Mouse (Mus musculus) limb, embryonic 14.5 days (tissue): ENCODE measurements around the gene Gltp. TPM values are rescaled to one million over a fixed set of nuclear protein-coding genes. Genes with fewer than 3 reads are reported as not detected.

Experiments
- ATAC-seq: fragments of 200-750 bp; cut with Nextera tagmentation; 2 replicates; pipeline ENCODE4 v1.8.0; 2017; ENCODE audit warnings: low read depth, moderate number of reproducible peaks, moderate TSS enrichment; ENCODE audit not compliant: low FRiP score
- DNase-seq: peaks from one replicate; pipeline ENCODE4 v3.0.0-alpha.2; 2015; ENCODE audit warnings: low spot score
- H3K27ac ChIP-seq: fragments of 300-500 bp; sonication (generic); replicated peaks from 2 replicates; pipeline ENCODE4 v1.5.1; 2014; ENCODE audit warnings: low read depth, mild to moderate bottlenecking, low read length, moderate library complexity, mixed read lengths
- H3K27me3 ChIP-seq: fragments of 300-500 bp; sonication (generic); 2 replicates; pipeline ENCODE4 v1.6.1; 2014; ENCODE audit warnings: low read length, mixed read lengths; ENCODE audit not compliant: control insufficient read depth, insufficient read depth
- H3K36me3 ChIP-seq: fragments of 300-500 bp; sonication (generic); 2 replicates; pipeline ENCODE4 v1.6.1; 2014; ENCODE audit warnings: mild to moderate bottlenecking, low read length, moderate library complexity, mixed read lengths; ENCODE audit not compliant: control insufficient read depth, insufficient read depth
- H3K4me1 ChIP-seq: fragments of 300-500 bp; sonication (generic); 2 replicates; pipeline ENCODE4 v1.6.1; 2014; ENCODE audit warnings: antibody characterized with exemption, low read length, mixed read lengths; ENCODE audit not compliant: control insufficient read depth, insufficient read depth
- H3K4me2 ChIP-seq: fragments of 300-500 bp; sonication (generic); replicated peaks from 2 replicates; pipeline ENCODE4 v1.6.1; 2014; ENCODE audit warnings: low read depth, mild to moderate bottlenecking, low read length, moderate library complexity; ENCODE audit not compliant: severe bottlenecking
- H3K4me3 ChIP-seq: fragments of 300-500 bp; sonication (generic); replicated peaks from 2 replicates; pipeline ENCODE4 v1.5.1; 2014; ENCODE audit warnings: low read length
- H3K9ac ChIP-seq: fragments of 300-500 bp; sonication (generic); 2 replicates; pipeline ENCODE4 v1.6.1; 2014; ENCODE audit warnings: mild to moderate bottlenecking, low read depth, low read length, moderate library complexity; ENCODE audit not compliant: severe bottlenecking
- H3K9me3 ChIP-seq: fragments of 300-500 bp; sonication (generic); 2 replicates; pipeline ENCODE4 v1.6.1; 2016; ENCODE audit warnings: low read length; ENCODE audit not compliant: control insufficient read depth
- POLR2A ChIP-seq: fragments of 200-500 bp; IDR thresholded peaks from 2 replicates; pipeline ENCODE4 v1.8.0; 2012; ENCODE audit warnings: inconsistent platforms, mild to moderate bottlenecking, moderate library complexity, borderline replicate concordance; ENCODE audit not compliant: insufficient read depth, insufficient read length; ENCODE audit errors: extremely low read depth
- WGBS: fragments of 180-500 bp; shearing (Covaris S2); extraction: QIAGEN DNeasy Blood & Tissue Kit; methylation state at CpG from one replicate; pipeline ENCODE4 v1.1.7; 2014; 5-methylcytosine and 5-hydroxymethylcytosine counted together
- polyA plus RNA-seq, 2 experiments: library from polyadenylated mRNA; depleted of rRNA in 1 of 2; stranded (reverse) in 1 of 2; unstranded in 1 of 2; fragments of >200 nt; fragmentation: Nextera tagmentation in 1 of 2; extraction: Ambion mirVana in 1 of 2; gene quantifications; 2 replicates each; pipeline versions ENCODE4 v1.2.1 to v1.2.3; 2012 to 2014

Gene Gltp
- polyA plus RNA-seq, 2 experiments: 132 to 289 TPM

GRCm38 (mm10) chr5:114714551-114714950, 23.8 kb upstream of the Gltp start:
- H3K9ac ChIP-seq: no peak overlapping the region
- peaks cover 93% of the 10 kb centered on the region for H3K36me3 ChIP-seq
- no peak overlapping the region for H3K27ac ChIP-seq
- ATAC-seq: no peak
- H3K4me1 ChIP-seq: no peaks in the 10 kb centered on the region
- H3K27me3 ChIP-seq: no peaks in the 10 kb centered on the region
- H3K4me2 ChIP-seq: no peak overlapping the region
- H3K4me3 ChIP-seq: no peak overlapping the region
- 93% methylated on average over 16 of the region's 18 CpGs for WGBS
- TF ChIP-seq POLR2A: no peak
- H3K9me3 ChIP-seq: no peaks in the 10 kb centered on the region
- DNase-seq: no peak

GRCm38 (mm10) chr5:114709357-114709756, 18.6 kb upstream of the Gltp start:
- no peak for DNase-seq
- Histone ChIP-seq H3K4me2 (no peak overlapping the region), H3K27me3 (no peaks in the 10 kb centered on the region), H3K4me1 (peaks cover 6% of the 10 kb centered on the region), H3K4me3 (no peak overlapping the region), H3K9me3 (no peaks in the 10 kb centered on the region), H3K36me3 (peaks cover 46% of the 10 kb centered on the region), H3K9ac (no peak overlapping the region), H3K27ac (no peak overlapping the region)
- 95% methylated on average over 21 of the region's 21 CpGs for WGBS
- TF ChIP-seq POLR2A: no peak
- no peak for ATAC-seq

- TF ChIP-seq POLR2A: no peak
- H3K36me3 ChIP-seq: peaks cover 37% of the 10 kb centered on the region
- peak overlapping the region; percentile 76; the same call in 1 of the 2 replicates for H3K9ac ChIP-seq
- H3K4me2 ChIP-seq: peak overlapping the region; percentile 78
- peak overlapping the region; percentile 87 for H3K4me3 ChIP-seq
- H3K9me3 ChIP-seq: no peaks in the 10 kb centered on the region
- H3K27me3 ChIP-seq: no peaks in the 10 kb centered on the region
- whole genome bisulfite sequencing: 52% methylated on average over 15 of the region's 15 CpGs
- DNase-seq (no peak), ATAC-seq (no peak)
- peaks cover 6% of the 10 kb centered on the region for H3K4me1 ChIP-seq
- no peak overlapping the region for H3K27ac ChIP-seq
Observed at GRCm38 (mm10) chr5:114708491-114708890, 17.7 kb upstream of the Gltp start.

GRCm38 (mm10) chr5:114707265-114708068, 16.7 kb upstream of the Gltp start, which contains the start of gene Tchp:
Gene Tchp, plus strand, starts transcription at chr5:114707760.
- Histone ChIP-seq H3K9ac (peak within 1 kb of the TSS; percentile 76), H3K9me3 (no peaks in the 10 kb centered on the region), H3K4me2 (peak within 1 kb of the TSS; percentile 78), H3K4me3 (peak within 1 kb of the TSS; percentile 87), H3K36me3 (peaks cover 29% of the 10 kb centered on the region), H3K27ac (no peak within 1 kb of the TSS), H3K27me3 (no peaks in the 10 kb centered on the region), H3K4me1 (peaks cover 6% of the 10 kb centered on the region)
- WGBS: 3% methylated on average over 43 of the region's 49 CpGs
- DNase-seq (peak; percentile 94), ATAC-seq (peak; percentile 81)
- TF ChIP-seq POLR2A: 0 out of 2 replicates have a peak, but pooled peaks have one; percentile 22

- no peak for TF ChIP-seq POLR2A
Observed at GRCm38 (mm10) chr5:114702403-114703392, 11.9 kb upstream of the Gltp start.

More at GRCm38 (mm10) chr5:114702403-114703392, 11.9 kb upstream of the Gltp start:
- 62% methylated on average over 14 of the region's 14 CpGs for WGBS
- H3K27ac ChIP-seq: no peak overlapping the region
- ATAC-seq (peak; percentile 38; the same call in 1 of the 2 replicates), DNase-seq (peak; percentile 16)
- no peaks in the 10 kb centered on the region for H3K27me3 ChIP-seq
- no peaks in the 10 kb centered on the region for H3K4me1 ChIP-seq
- no peak overlapping the region for H3K9ac ChIP-seq
- no peaks in the 10 kb centered on the region for H3K9me3 ChIP-seq
- H3K4me2 ChIP-seq: no peak overlapping the region
- H3K4me3 ChIP-seq: no peak overlapping the region
- H3K36me3 ChIP-seq: no peaks in the 10 kb centered on the region
